Mouse (Mus musculus): ENCODE results near the gene C530008M17Rik.

DNA sequence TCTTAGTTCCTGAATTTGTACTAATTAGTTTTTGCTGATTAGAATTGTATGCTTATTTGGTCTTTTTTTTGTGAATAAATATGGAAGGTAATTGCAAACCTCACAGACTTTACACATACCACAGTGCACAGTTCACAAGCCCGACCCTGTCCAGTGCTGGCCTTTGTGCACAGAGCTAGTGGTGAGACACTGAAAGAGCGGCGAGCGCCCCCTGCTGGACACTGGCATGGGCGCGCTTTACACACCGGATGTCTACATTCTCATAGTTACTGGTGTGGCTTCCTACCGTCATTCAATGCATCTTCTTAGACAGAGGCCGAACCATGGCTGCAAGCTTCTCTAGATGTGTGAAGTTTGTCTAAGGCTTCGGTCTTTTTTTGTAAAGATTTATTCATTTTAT, 197.2 kb downstream of the C530008M17Rik start:
- TF ChIP-seq CTCF (IDR thresholded peaks at IDR 0.05; ENCODE audit: insufficient read depth, low read depth, low read length) (peak; percentile 93), POLR2A (IDR thresholded peaks at IDR 0.05; ENCODE audit: insufficient read depth, low read depth, low read length) (no peak)

Measured in olfactory bulb, adult 2 months (tissue).